Mouse (Mus musculus) kidney, adult 9 months (tissue): ENCODE measurements around the gene Gorasp2.

Source experiments
- DNase-seq: peaks from one replicate; pipeline ENCODE4 v3.0.0; 2022

Gorasp2 gene

GRCm38 (mm10) chr2:70661715-70662495, 529 bp downstream of the Gorasp2 start, which contains the start of gene Gm26558:
Gm26558 (minus strand) TSS chr2:70662108.
- no peak for DNase-seq

- no peak for DNase-seq
Observed at GRCm38 (mm10) chr2:70663764-70664163, 2.4 kb downstream of the Gorasp2 start.

DNA sequence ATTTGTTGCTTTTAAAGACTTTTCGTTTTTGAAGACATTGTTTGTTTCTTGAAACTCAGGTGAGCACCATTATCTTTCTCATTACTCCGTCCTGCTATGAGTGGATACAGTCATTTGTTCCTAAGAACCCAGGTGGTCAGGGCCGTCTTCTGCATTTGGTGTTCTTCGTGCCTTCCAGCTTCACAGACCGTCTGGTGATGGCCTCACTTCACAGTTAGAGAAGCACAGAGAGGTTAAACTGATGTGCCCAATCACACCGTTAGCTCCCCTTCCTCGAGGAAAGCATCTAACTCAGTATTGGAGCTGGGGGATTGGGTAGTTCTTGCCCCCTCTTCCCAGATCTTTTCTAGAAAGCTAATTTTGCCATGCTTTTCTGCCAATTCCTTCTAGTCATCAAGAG, 5.6 kb downstream of the Gorasp2 start:
- no peak for DNase-seq

DNA sequence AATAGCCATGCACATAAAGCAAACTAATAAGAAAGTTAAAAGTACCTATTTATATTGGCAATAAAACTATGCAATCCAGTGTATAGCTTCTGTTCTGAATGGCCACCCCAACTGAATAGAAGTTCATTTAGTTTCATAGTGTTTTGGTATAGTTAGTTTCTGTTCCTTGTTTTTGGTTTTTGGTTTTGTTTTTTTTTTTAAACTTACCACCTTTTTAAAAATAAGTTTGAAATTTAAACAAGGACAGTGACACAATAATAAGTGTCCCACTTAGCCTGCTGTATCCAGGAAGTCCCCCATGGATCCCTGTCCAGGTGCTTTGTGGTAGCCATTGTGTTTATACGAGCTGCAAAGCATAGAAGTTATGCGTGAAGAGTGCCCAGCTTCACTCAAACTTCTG, 7.9 kb downstream of the Gorasp2 start:
- no peak for DNase-seq

DNA sequence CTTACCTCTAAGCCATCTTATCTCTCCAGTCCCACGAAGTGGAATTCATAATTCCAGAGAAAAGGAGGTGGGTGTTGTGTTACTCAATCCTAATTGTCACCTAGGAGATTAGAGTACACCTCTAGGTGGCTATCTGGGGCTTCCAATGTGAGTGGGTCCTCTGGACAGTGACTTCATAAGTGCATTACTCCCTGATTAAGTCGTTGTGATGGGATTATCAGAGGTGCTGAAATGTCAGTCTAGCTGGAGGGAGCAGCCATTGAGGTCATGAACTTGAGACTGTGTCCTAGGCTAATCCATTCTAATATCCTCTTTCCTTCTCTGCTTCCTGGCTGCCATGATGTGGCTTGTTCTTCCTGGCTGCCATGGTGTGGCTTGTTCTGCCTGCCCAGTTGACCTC, 8.5 kb downstream of the Gorasp2 start:
- DNase-seq: no peak

GRCm38 (mm10) chr2:70672476-70672875, 11.1 kb downstream of the Gorasp2 start:
- no peak for DNase-seq

DNA sequence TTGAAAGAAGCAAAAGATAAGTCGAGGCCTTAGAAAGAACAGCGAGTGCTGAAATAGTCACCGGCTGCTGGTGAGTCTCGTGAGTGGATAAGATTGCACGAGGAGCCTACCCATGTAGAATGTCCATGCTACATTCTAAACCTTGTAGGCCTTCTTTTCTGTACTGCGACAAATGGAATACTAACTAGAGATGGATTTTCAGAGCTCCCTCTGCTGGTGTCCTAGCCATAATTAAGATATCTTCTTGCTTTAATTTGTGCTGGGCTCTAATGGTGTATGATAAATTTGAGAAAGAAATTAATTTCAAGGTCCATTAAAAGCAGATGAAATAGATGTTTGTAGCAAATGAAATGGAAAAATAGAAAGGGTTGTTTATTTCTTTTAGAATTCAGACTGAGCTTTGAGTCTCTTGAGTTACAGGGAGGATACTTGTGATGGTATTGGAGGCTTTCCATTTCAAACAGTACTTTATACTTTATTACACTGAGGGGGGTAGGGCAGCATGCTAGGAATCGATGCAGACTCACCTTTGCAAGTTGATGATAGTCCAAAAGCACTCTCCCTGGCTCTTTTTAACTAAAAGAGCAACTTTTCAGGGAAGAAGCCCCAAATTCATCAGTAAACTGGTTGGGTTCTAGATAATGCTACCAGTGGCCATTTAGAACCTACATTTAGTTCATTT, 12.2 kb downstream of the Gorasp2 start:
- peak; percentile 45 for DNase-seq

DNA sequence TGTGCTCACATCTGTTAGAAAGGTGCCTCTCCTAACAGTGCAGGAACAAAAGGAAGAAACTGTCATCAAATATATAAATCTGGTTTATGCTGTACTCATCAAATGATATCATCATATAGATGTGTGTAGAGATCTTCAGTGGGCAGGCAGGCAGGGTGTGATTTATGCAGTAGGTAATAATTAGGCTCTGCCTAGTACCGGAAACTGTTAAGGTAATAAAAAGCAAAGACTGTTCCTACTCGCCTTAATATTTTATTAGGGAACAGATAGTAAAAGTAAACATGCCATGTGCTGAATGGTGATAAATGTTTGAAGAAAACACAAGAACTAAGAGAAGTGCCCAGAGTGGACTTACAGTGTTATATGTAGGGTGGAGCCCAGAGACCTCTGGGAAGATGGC, 20.9 kb downstream of the Gorasp2 start:
- DNase-seq: no peak

DNA sequence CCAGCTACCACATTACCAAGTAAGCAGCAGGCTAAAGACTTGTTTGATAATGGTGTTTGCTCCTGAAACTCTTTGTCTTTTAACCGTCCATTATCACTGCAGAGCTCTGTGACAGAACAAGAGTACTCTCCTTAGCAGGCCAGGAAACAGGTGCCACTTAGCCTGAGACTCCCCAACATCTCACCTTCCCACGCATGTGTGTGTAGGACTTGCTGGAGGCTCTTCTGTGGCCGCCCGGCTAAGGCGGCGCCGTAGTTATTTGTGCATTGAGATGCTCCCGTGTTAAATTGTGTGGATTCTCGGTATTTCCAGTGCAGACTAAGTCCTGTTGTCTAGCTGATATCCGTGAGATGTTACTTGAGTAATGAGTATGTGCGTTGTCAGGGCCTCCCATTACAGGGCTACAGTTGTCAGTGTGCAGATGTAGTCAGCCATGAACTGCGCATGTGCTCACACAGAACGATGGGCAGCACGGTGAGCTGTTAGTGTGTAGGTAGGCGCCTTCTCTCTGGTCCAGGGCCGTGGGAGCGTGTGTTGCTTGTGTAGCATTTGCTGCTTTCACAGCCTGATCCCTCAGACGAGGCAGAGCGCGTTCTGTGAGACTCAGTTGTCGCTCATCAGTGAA, 27.2 kb downstream of the Gorasp2 start:
- no peak for DNase-seq

- DNase-seq: peak; percentile 11
Observed at GRCm38 (mm10) chr2:70690195-70690594, 28.8 kb downstream of the Gorasp2 start.

DNA sequence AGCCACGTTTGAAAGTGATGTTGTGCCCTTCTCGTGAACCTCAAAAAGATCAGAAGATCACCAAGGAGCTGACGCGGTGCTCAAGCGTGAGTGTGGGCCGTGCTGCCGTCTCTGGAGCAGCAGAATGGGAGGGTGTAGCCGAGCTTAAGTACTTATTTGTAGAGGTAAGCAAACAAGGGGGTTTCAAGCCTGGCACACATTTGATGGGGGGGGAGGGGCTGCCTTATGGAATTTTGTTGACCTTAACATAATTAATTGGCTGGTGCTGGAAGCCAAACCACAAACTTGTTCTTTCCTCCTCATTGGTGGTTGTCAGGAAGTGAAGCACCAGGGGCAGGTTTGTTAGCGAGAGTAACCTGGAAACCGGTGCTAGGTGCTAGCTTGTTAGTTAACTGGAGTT, 34.3 kb downstream of the Gorasp2 start:
- no peak for DNase-seq

GRCm38 (mm10) chr2:70700851-70701250, 39.5 kb downstream of the Gorasp2 start:
- DNase-seq: no peak

- DNase-seq: no peak
Observed at GRCm38 (mm10) chr2:70701571-70701970, 40.2 kb downstream of the Gorasp2 start.

- DNase-seq: no peak
Observed at GRCm38 (mm10) chr2:70702403-70702802, 41.0 kb downstream of the Gorasp2 start.

GRCm38 (mm10) chr2:70708986-70709730, 47.8 kb downstream of the Gorasp2 start:
- DNase-seq: no peak

DNA sequence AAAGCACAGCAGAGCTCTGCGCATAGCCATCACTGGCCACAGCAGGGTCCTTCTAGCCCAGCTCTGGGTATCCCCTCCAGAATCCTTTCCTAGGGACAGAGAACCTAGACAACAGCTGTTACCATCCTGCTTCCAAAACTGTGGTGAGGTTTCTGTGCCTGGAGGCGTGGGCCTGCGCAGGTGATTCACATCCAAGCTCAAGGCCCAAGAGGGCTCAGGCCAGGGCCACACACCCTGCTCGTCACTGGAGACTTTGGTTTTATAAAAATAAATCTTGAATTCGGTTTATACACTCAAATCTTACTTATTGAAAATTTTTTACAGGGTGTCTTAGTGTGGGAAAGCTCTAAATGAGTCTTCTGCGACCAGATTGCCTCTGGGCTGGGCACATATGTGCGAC, 48.9 kb downstream of the Gorasp2 start:
- no peak for DNase-seq

- no peak for DNase-seq
Observed at GRCm38 (mm10) chr2:70710878-70711277, 49.5 kb downstream of the Gorasp2 start.

- no peak for DNase-seq
Observed at GRCm38 (mm10) chr2:70723610-70724243, 62.4 kb downstream of the Gorasp2 start.

DNA sequence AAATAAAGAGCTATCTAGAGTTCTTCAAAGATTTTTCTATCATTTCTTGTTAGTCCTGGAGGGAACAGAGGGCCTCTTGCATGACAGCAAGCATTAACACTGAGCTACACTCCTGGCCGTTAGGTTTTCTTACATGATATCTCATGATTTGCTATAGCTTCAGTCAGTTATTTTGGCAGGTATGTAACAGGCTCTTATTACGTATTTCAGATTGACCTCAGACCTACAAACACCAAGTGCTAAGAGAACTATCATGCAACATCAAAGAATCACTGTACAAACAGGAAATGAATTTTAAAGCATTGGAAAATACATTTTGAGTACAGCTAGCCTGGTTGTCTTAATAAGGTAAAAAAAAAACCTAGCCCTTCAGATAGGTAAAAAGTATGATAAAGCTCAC, 65.7 kb downstream of the Gorasp2 start:
- DNase-seq: no peak

- DNase-seq: no peak
Observed at GRCm38 (mm10) chr2:70735534-70735933, 74.2 kb downstream of the Gorasp2 start.

GRCm38 (mm10) chr2:70736008-70736407, 74.6 kb downstream of the Gorasp2 start:
- no peak for DNase-seq

DNA sequence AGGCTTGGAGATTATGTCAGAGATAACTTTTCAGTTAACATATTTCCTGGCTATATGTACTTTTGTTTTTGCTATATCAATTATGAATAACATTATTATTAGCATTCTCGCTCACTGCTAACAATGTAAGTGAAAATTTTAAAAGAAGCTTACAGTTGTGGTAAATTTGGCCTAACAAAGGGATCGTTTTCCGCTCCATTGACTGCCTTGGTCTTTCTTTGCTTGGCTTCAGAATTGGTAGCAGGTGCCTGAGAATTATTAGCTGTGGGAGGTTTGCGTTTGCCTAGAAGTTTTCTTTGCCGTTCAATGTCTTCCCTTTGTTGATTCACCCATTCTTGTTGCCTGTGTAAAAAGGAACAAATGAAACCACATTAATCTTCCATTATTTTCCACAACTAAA, 80.5 kb downstream of the Gorasp2 start:
- DNase-seq: no peak

- no peak for DNase-seq
Observed at GRCm38 (mm10) chr2:70742588-70742987, 81.2 kb downstream of the Gorasp2 start.
